Mouse (Mus musculus) B cell, adult 67 days (primary cell): ENCODE results near the gene Pfkp. TPM values are rescaled to one million over a fixed set of nuclear protein-coding genes. Genes with fewer than 3 reads are reported as not detected.

Source experiments
- total RNA-seq, 2 experiments: library from RNA; stranded (reverse); gene quantifications; 4 replicates each; pipeline ENCODE4 v1.2.4; 2023

The Pfkp gene
- total RNA-seq = 10 to 100 TPM; 67.1 to 72.4 TPM

GRCm38 (mm10) chr13:6648669-6649233, at the start of gene Pfkp:
Gene Pfkp (minus strand): TSS chr13:6648777.

Other genes starting within 250 kb of the Pfkp start
- 10 to 100 TPM; 53.0 to 59.4 TPM for gene Pitrm1, start 100.6 kb downstream of the Pfkp start, total RNA-seq